Mouse (Mus musculus): ENCODE measurements around the gene Jade2. TPM values are rescaled to one million over a fixed set of nuclear protein-coding genes. Genes with fewer than 3 reads are reported as not detected.

Jade2 gene
- polyA plus RNA-seq, 1 experiment from 2014 or later, result 1.5 TPM

DNA sequence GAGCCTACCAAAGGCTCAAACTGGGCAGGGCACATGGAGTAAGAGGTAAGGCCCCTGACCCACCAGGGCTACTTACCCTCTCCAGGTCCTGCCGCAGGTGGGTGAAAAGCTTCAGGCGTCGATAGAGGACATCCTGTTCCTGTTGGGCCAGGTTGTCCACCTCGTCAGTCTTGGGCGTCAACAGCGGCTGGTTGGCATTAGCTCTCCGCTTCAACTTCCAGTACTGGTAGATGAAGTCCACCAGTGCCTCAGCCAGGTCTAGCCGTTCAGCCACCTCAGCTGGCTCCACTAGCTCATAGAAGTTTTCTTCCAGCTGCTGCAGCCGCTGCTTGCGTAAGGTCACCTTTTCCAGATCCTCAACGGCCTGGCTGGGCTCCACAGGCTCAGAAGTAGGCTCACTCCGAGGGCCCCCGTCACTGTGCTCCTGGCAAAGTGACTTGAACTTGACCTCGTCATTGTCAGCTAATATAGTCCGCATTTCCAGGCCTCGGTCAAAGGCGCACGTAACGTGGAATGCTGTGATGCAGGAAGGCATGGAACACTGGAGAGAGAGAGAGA, 32.5 kb downstream of the Jade2 start:
- no peak overlapping the region for H3K4me3 ChIP-seq (replicated peaks)
- H3K4me2 ChIP-seq, result no peak overlapping the region
- H3K36me3 ChIP-seq, result peaks cover 16% of the 10 kb centered on the region; the same call in 1 of the 2 replicates
- WGBS, result 90% methylated on average over 19 of the region's 19 CpGs
- no peak for ATAC-seq (ENCODE audit: insufficient read depth, low FRiP score, low read depth)
- no peaks in the 10 kb centered on the region for H3K27me3 ChIP-seq (replicated peaks)
- H3K9ac ChIP-seq, result no peak overlapping the region
- no peaks in the 10 kb centered on the region for H3K9me3 ChIP-seq
- H3K4me1 ChIP-seq, result no peaks in the 10 kb centered on the region
- no peak overlapping the region for H3K27ac ChIP-seq

DNA sequence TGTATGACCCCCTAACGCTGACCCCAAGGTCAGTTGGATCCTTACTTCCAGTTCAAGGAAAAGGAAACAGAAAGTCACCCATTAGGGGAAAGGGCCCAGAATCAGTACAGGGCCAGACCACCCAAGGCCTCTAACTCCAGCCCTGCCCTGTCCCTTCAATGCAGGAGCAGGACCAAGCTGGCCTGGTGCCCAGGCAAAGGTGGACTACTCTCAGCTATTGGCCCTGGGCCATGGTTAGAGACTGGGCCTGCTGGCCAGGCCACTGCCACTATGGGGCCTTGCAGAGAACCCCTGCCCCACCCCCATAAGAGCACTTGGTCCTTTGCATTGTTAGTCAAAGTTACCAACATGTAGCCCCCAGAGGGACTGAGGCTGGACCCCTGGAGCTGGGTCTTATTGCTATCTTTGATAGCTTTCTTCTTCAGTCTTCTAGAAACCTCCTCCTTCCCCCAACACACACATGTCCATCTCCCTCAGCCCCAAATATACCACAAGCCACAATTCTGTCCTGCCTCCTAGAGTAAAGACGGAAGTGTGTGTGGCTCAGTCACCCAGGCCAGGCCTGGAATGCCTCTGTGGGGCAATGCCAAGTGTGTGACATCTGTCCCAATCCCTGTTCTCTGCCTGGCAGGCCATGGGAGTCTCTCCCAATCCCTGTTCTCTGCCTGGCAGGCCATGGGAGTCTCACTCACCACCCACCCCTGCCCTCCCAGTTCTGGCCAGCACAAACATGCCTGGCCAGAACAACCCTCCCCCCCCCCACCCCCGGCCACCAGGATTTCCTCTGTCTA, 33.3 kb downstream of the Jade2 start:
- no peak for ATAC-seq (ENCODE audit: insufficient read depth, low FRiP score, low read depth)
- H3K27ac ChIP-seq, result no peak overlapping the region
- no peak overlapping the region for H3K4me3 ChIP-seq (replicated peaks)
- no peaks in the 10 kb centered on the region for H3K27me3 ChIP-seq (replicated peaks)
- no peak overlapping the region for H3K4me2 ChIP-seq
- peaks cover 16% of the 10 kb centered on the region; the same call in 1 of the 2 replicates for H3K36me3 ChIP-seq
- H3K9ac ChIP-seq, result no peak overlapping the region
- 81% methylated on average over 3 of the region's 3 CpGs for WGBS
- H3K9me3 ChIP-seq, result no peaks in the 10 kb centered on the region
- H3K4me1 ChIP-seq, result no peaks in the 10 kb centered on the region

DNA sequence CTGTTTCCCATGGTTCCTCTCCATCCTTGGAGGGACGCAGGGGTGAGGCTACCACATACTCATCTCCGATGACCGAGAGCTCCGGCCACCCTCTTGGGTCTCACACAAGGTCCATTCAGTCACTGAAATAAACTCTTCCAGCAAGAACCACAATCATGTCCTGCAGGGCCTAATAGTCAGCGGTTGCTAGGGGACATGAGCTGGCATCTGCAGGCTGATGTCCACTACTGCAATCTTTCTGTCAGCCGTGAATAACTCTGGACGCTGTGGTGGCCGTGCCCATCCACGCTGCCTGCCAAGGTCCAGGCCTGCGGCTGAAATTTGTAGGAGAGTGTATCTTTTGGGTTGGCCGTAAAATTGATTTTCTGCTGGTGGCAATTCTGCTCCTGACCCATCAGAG, 34.2 kb downstream of the Jade2 start:
- ATAC-seq (ENCODE audit: insufficient read depth, low FRiP score, low read depth), result no peak
- WGBS, result 86% methylated on average over 11 of the region's 11 CpGs
- Histone ChIP-seq H3K27me3 (replicated peaks) (no peaks in the 10 kb centered on the region), H3K9ac (no peak overlapping the region), H3K4me1 (no peaks in the 10 kb centered on the region), H3K4me3 (replicated peaks) (no peak overlapping the region), H3K4me2 (no peak overlapping the region), H3K9me3 (no peaks in the 10 kb centered on the region), H3K27ac (no peak overlapping the region), H3K36me3 (peaks cover 12% of the 10 kb centered on the region; the same call in 1 of the 2 replicates)

DNA sequence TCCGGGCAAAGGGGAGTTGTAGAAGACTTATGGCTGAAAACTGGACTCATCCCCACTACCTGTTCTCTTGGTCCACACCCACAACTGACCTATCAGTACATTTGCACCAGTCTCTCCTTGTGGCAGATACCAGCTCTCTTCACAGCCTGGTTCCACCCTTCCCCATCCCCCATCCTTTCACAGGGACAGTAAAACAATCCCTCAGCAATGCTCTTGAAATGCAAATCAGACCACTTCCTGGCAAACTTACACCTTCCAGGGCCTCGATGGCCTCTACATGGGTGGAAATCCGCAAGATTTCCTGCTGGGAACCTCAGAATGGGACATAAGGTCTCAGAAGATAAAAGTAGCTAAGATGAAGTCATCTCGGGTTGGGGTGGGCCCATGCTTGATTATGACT, 34.7 kb downstream of the Jade2 start:
- no peak for ATAC-seq (ENCODE audit: insufficient read depth, low FRiP score, low read depth)
- Histone ChIP-seq H3K4me3 (replicated peaks) (no peak overlapping the region), H3K4me1 (no peaks in the 10 kb centered on the region), H3K27ac (no peak overlapping the region), H3K9me3 (no peaks in the 10 kb centered on the region), H3K36me3 (peaks cover 8% of the 10 kb centered on the region; the same call in 1 of the 2 replicates), H3K27me3 (replicated peaks) (no peaks in the 10 kb centered on the region), H3K4me2 (no peak overlapping the region), H3K9ac (no peak overlapping the region)
- WGBS, result 30% methylated on average over 4 of the region's 4 CpGs

DNA sequence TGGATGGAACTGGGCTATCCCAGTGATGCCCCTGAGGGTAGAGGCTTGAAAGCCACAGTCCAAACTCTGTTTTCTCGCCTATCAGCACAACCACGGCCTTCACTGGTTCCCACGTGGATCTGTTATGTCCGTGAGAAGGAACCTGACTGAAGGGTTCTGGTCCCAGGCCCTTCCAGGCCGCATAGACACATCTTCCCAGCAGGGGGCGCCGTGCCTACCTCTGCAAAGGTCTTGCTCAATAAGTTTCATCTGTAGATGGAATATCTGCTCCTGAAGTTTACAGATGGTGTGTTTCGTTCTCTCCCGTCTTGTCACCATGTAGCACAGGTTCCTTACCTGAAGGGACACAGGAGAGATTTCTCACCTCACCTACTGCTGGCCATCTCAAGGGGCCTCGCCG, 36.6 kb downstream of the Jade2 start:
- Histone ChIP-seq H3K27ac (no peak overlapping the region), H3K4me1 (no peaks in the 10 kb centered on the region), H3K36me3 (peaks cover 11% of the 10 kb centered on the region; the same call in 1 of the 2 replicates), H3K9me3 (no peaks in the 10 kb centered on the region), H3K4me3 (replicated peaks) (no peak overlapping the region), H3K4me2 (no peak overlapping the region), H3K27me3 (replicated peaks) (no peaks in the 10 kb centered on the region), H3K9ac (no peak overlapping the region)
- WGBS, result 30% methylated on average over 11 of the region's 11 CpGs
- no peak for ATAC-seq (ENCODE audit: insufficient read depth, low FRiP score, low read depth)

DNA sequence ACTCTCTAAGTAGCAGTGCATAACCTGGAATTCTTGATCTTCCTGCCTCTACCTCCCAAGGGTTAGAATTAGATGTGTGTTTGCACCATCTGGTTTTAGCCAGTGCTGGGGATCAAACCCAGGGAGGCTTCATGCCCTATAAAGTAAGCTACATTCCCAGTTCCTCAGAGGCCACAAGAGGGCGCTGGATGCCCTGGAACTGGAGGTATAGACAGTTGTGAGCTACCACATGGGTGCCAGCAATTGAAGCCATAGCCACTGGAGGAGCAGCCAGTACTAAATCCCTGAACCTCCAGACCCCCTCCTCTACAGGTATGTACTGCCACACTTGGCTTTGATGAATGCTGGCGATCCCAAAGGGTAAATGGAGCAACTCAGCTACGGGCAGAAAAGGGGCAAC, 37.5 kb downstream of the Jade2 start:
- Histone ChIP-seq H3K27me3 (replicated peaks) (no peaks in the 10 kb centered on the region), H3K9me3 (no peaks in the 10 kb centered on the region), H3K27ac (no peak overlapping the region), H3K4me1 (no peaks in the 10 kb centered on the region), H3K36me3 (peaks cover 13% of the 10 kb centered on the region; the same call in 1 of the 2 replicates), H3K4me2 (no peak overlapping the region), H3K9ac (no peak overlapping the region), H3K4me3 (replicated peaks) (no peak overlapping the region)
- 72% methylated on average over 3 of the region's 3 CpGs for WGBS
- no peak for ATAC-seq (ENCODE audit: insufficient read depth, low FRiP score, low read depth)

DNA sequence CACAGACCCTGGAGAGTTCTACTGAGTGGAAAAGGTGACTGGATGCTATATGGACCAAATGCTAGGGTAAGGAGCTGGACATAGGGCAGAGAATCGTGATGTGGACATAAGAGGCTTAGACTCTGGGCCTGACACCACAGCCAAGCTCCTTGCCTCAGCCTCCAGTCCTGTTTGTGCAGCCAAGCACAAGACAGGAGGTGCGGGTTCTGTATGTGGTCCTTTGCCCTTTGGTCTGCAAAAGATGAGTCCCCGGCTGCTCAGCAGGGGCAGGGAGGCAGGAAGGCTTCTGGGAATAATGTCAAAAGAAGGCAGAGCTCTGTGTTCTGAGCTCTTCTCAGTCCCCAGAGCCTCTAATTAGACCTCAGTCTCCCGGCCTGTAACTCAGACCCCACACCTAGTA, 38.6 kb downstream of the Jade2 start:
- no peak overlapping the region for H3K27ac ChIP-seq
- WGBS, result 88% methylated on average over 4 of the region's 4 CpGs
- H3K4me3 ChIP-seq (replicated peaks), result no peak overlapping the region
- H3K4me1 ChIP-seq, result no peaks in the 10 kb centered on the region
- H3K9me3 ChIP-seq, result no peaks in the 10 kb centered on the region
- no peak overlapping the region for H3K9ac ChIP-seq
- H3K4me2 ChIP-seq, result no peak overlapping the region
- no peak for ATAC-seq (ENCODE audit: insufficient read depth, low FRiP score, low read depth)
- peaks cover 13% of the 10 kb centered on the region for H3K36me3 ChIP-seq
- H3K27me3 ChIP-seq (replicated peaks), result no peaks in the 10 kb centered on the region

DNA sequence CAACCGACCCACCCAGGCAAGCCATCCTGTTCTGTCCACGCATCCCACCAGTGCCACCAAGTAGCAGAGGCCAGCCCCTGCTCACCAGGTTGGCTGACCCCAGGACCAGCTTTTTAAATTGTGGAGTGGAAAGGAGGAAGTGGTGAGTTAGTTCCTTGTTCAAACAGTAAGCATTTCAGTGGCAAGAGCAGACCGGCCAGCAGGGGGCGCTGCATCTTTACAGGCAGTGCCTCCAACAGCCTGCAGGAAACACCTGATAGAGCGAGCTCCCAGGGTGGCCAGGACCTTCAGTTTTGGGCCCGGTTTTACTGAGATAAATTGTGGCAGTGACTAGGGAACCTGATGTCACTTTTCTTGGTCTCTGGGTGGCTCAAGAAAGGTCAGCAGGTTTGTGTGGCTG, 39.7 kb downstream of the Jade2 start:
- Histone ChIP-seq H3K4me2 (no peak overlapping the region), H3K27me3 (replicated peaks) (no peaks in the 10 kb centered on the region), H3K27ac (no peak overlapping the region), H3K4me3 (replicated peaks) (no peak overlapping the region), H3K9ac (no peak overlapping the region), H3K9me3 (no peaks in the 10 kb centered on the region), H3K4me1 (no peaks in the 10 kb centered on the region), H3K36me3 (peaks cover 13% of the 10 kb centered on the region)
- WGBS, result 39% methylated on average over 6 of the region's 6 CpGs
- ATAC-seq (ENCODE audit: insufficient read depth, low FRiP score, low read depth), result no peak; the same call in 1 of the 2 replicates

DNA sequence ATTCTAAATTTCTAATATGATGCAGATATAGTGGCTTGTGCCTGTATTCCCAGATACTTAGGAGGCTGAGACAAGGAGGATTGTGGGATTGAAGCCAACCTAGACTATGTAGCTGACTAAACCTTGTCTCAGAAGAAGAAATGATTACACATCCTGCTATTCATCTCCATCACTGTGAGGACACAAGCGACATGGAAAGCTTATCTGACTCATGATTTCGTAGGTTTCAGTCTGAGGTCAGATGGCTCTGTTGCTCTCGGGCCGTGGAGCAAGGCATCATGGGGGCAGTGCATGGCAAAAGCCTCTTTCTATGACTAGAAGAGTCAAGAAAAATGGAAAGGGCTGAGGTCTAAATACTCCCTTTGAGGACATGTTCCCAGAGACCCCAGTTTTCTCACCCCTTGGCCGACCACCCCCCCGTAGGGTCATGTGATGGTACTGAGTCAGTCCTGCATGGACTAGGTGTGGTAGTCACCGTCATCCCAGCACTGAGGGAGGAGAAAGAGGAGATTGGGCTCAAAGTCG, 45.4 kb downstream of the Jade2 start:
- 88% methylated on average over 8 of the region's 8 CpGs for WGBS

DNA sequence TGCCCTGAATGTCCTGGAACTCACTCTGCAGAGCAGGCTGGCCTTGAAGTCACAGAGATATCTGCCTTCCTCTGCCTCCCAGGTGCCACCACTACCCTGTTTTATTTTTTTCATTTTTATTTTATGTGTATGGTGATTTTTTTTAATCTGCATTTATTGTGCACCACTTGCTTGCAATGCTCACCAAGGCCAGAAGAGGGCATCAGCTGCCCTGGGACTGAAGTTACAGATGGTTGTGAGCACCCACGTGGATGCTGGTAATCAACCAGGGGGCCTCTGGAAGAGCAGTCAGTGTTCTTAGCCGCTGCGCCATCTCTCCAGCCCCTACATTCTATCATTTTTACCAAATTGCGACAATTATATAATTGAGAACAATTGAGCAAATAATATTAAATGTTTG, 46.2 kb downstream of the Jade2 start:
- 84% methylated on average over 4 of the region's 4 CpGs for WGBS
- Histone ChIP-seq H3K27me3 (replicated peaks) (no peaks in the 10 kb centered on the region), H3K36me3 (peaks cover 4% of the 10 kb centered on the region; the same call in 1 of the 2 replicates), H3K4me2 (no peak overlapping the region), H3K9me3 (no peaks in the 10 kb centered on the region), H3K4me3 (replicated peaks) (no peak overlapping the region), H3K9ac (no peak overlapping the region), H3K27ac (no peak overlapping the region), H3K4me1 (no peaks in the 10 kb centered on the region)
- no peak for ATAC-seq (ENCODE audit: insufficient read depth, low FRiP score, low read depth)

More for the DNA sequence above, 45.4 kb downstream of the Jade2 start:
- Histone ChIP-seq H3K9ac (no peak overlapping the region), H3K4me2 (no peak overlapping the region), H3K4me1 (no peaks in the 10 kb centered on the region), H3K27ac (no peak overlapping the region), H3K9me3 (no peaks in the 10 kb centered on the region), H3K36me3 (peaks cover 5% of the 10 kb centered on the region; the same call in 1 of the 2 replicates), H3K4me3 (replicated peaks) (no peak overlapping the region), H3K27me3 (replicated peaks) (no peaks in the 10 kb centered on the region)
- ATAC-seq (ENCODE audit: insufficient read depth, low FRiP score, low read depth), result no peak

DNA sequence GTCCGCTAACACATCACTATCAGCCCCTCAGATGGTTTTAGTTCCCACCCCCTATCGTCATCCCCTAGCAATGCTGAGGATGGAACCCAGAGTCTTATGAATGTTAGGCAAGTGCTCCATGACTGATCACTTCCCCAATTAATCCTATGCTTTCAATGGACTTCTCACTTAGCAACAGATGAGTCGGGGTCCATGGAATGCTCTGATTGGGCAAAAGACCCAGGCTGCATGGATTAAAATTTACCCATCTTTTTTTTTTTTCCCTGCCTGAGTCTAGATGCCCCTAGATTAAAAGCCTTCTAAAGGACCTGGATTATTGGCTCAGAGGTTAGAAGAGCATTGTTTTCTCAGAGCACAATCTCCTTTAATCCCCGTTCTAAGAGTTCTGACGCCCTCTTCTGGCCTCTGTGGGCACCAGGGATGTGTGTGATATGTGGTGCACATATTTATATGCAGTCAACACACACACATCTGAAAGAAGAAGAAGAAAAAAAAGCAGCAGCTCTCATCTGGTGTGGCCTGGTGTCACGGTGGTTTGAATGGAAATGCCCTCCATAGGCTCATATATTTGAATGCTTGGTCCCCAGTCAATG, 47.7 kb downstream of the Jade2 start:
- no peak overlapping the region for H3K4me2 ChIP-seq
- no peaks in the 10 kb centered on the region for H3K9me3 ChIP-seq
- no peak overlapping the region for H3K9ac ChIP-seq
- ATAC-seq (ENCODE audit: insufficient read depth, low FRiP score, low read depth), result no peak
- H3K36me3 ChIP-seq, result no peaks in the 10 kb centered on the region; the same call in 1 of the 2 replicates
- no peak overlapping the region for H3K4me3 ChIP-seq (replicated peaks)
- H3K4me1 ChIP-seq, result no peaks in the 10 kb centered on the region
- no peak overlapping the region for H3K27ac ChIP-seq
- no peaks in the 10 kb centered on the region for H3K27me3 ChIP-seq (replicated peaks)
- WGBS, result 59% methylated on average over 6 of the region's 6 CpGs
